Mouse (Mus musculus) intestine, embryonic 14.5 days (tissue): Measurements from ENCODE around the gene Lrmda. TPM values are rescaled to one million over a fixed set of nuclear protein-coding genes. Genes with fewer than 3 reads are reported as not detected.

Source experiments
- ATAC-seq: fragments of 200-750 bp; cut with Nextera tagmentation; replicated peaks from 2 replicates; pipeline ENCODE4 v1.8.0; 2017; ENCODE audit warnings: low read depth, moderate number of reproducible peaks, moderate TSS enrichment, moderate library complexity; ENCODE audit not compliant: low FRiP score, low TSS enrichment
- DNase-seq: peaks from one replicate; pipeline ENCODE4 v3.0.0-alpha.2; 2018; ENCODE audit warnings: low spot score
- H3K27ac ChIP-seq: fragments of 300-500 bp; sonication (generic); 2 replicates; pipeline ENCODE4 v1.5.1; 2014; ENCODE audit warnings: low read depth, mild to moderate bottlenecking, control low read depth
- H3K27me3 ChIP-seq: fragments of 300-500 bp; sonication (generic); replicated peaks from 2 replicates; pipeline ENCODE4 v1.6.1; 2014; ENCODE audit warnings: low read length, control low read depth; ENCODE audit not compliant: control insufficient read depth, insufficient read depth
- H3K36me3 ChIP-seq: fragments of 300-500 bp; sonication (generic); 2 replicates; pipeline ENCODE4 v1.6.1; 2014; ENCODE audit warnings: low read length, control low read depth; ENCODE audit not compliant: control insufficient read depth, insufficient read depth
- H3K4me1 ChIP-seq: fragments of 300-500 bp; sonication (generic); replicated peaks from 2 replicates; pipeline ENCODE4 v1.6.1; 2014; ENCODE audit warnings: low read length, control low read depth, mixed read lengths; ENCODE audit not compliant: control insufficient read depth, insufficient read depth
- H3K4me2 ChIP-seq: fragments of 300-500 bp; sonication (generic); 2 replicates; pipeline ENCODE4 v1.6.1; 2014; ENCODE audit warnings: low read length
- H3K4me3 ChIP-seq: fragments of 300-500 bp; sonication (generic); 2 replicates; pipeline ENCODE4 v1.5.1; 2014; ENCODE audit warnings: low read depth, low read length, control low read depth, mixed read lengths
- H3K9ac ChIP-seq: fragments of 300-500 bp; sonication (generic); 2 replicates; pipeline ENCODE4 v1.6.1; 2014; ENCODE audit warnings: mild to moderate bottlenecking, low read length
- H3K9me3 ChIP-seq: fragments of 300-500 bp; sonication (generic); 2 replicates; pipeline ENCODE4 v1.6.1; 2016; ENCODE audit warnings: low read length, control low read depth; ENCODE audit not compliant: control insufficient read depth
- WGBS: fragments of 180-500 bp; shearing (Covaris S2); extraction: QIAGEN DNeasy Blood & Tissue Kit; methylation state at CpG from one replicate; pipeline ENCODE4 v1.1.7; 2014; 5-methylcytosine and 5-hydroxymethylcytosine counted together
- polyA plus RNA-seq: library from polyadenylated mRNA; unstranded; fragments of >200 nt; fragmentation: Nextera tagmentation; extraction: Ambion mirVana; gene quantifications from 2 replicates; pipeline ENCODE4 v1.2.1, GENCODE M21; 2014

Lrmda gene
- polyA plus RNA-seq, 1 experiment from 2014 or later = 0.70 TPM

GRCm38 (mm10) chr14:22922571-22922970, 903.1 kb downstream of the Lrmda start:
- no peak overlapping the region for H3K9ac ChIP-seq
- no peaks in the 10 kb centered on the region for H3K9me3 ChIP-seq
- H3K4me3 ChIP-seq = no peak overlapping the region
- DNase-seq = no peak
- ATAC-seq = no peak
- H3K4me1 ChIP-seq = peaks cover 10% of the 10 kb centered on the region
- H3K4me2 ChIP-seq = no peak overlapping the region
- H3K36me3 ChIP-seq = no peaks in the 10 kb centered on the region
- no peak overlapping the region for H3K27ac ChIP-seq
- 82% methylated on average over 4 of the region's 4 CpGs for WGBS
- H3K27me3 ChIP-seq = no peaks in the 10 kb centered on the region

- Histone ChIP-seq H3K9me3 (no peaks in the 10 kb centered on the region), H3K27me3 (no peaks in the 10 kb centered on the region), H3K4me3 (no peak overlapping the region), H3K9ac (no peak overlapping the region), H3K4me2 (no peak overlapping the region), H3K27ac (no peak overlapping the region), H3K4me1 (peaks cover 10% of the 10 kb centered on the region), H3K36me3 (no peaks in the 10 kb centered on the region)
- no peak for DNase-seq
- ATAC-seq = no peak
- WGBS = 60% methylated on average over 1 of the region's 2 CpGs
Measured at GRCm38 (mm10) chr14:22923251-22923650, 903.7 kb downstream of the Lrmda start.

- Histone ChIP-seq H3K4me3 (no peak overlapping the region), H3K27me3 (no peaks in the 10 kb centered on the region), H3K36me3 (no peaks in the 10 kb centered on the region), H3K27ac (no peak overlapping the region), H3K9ac (no peak overlapping the region), H3K4me1 (peaks cover 5% of the 10 kb centered on the region; the same call in 1 of the 2 replicates), H3K9me3 (no peaks in the 10 kb centered on the region), H3K4me2 (no peak overlapping the region)
- WGBS = 88% methylated on average over 2 of the region's 2 CpGs
- ATAC-seq (no peak), DNase-seq (no peak)
Measured at GRCm38 (mm10) chr14:22928263-22928662, 908.8 kb downstream of the Lrmda start.

- Histone ChIP-seq H3K4me1 (peaks cover 5% of the 10 kb centered on the region; the same call in 1 of the 2 replicates), H3K27me3 (no peaks in the 10 kb centered on the region), H3K4me3 (no peak overlapping the region), H3K4me2 (no peak overlapping the region), H3K9ac (no peak overlapping the region), H3K36me3 (no peaks in the 10 kb centered on the region), H3K27ac (no peak overlapping the region), H3K9me3 (no peaks in the 10 kb centered on the region)
- DNase-seq = no peak
- ATAC-seq = no peak
- WGBS = 94% methylated on average over 1 of the region's 1 CpGs
Measured at GRCm38 (mm10) chr14:22928683-22929082, 909.2 kb downstream of the Lrmda start.

- H3K27me3 ChIP-seq = no peaks in the 10 kb centered on the region
- H3K9ac ChIP-seq = no peak overlapping the region
- no peak overlapping the region for H3K27ac ChIP-seq
- no peaks in the 10 kb centered on the region for H3K9me3 ChIP-seq
- peaks cover 5% of the 10 kb centered on the region; the same call in 1 of the 2 replicates for H3K4me1 ChIP-seq
- H3K36me3 ChIP-seq = no peaks in the 10 kb centered on the region
- WGBS = 83% methylated on average over 2 of the region's 2 CpGs
- DNase-seq = no peak
- no peak overlapping the region for H3K4me2 ChIP-seq
- no peak overlapping the region for H3K4me3 ChIP-seq
- ATAC-seq = no peak
Measured at GRCm38 (mm10) chr14:22929585-22929984, 910.1 kb downstream of the Lrmda start.

- Histone ChIP-seq H3K4me3 (no peak overlapping the region), H3K36me3 (no peaks in the 10 kb centered on the region), H3K9ac (no peak overlapping the region), H3K9me3 (no peaks in the 10 kb centered on the region), H3K27me3 (no peaks in the 10 kb centered on the region), H3K4me2 (no peak overlapping the region), H3K4me1 (peaks cover 5% of the 10 kb centered on the region; the same call in 1 of the 2 replicates), H3K27ac (peak overlapping the region; percentile 1; the same call in 1 of the 2 replicates)
- DNase-seq (no peak), ATAC-seq (no peak)
- WGBS = 73% methylated on average over 9 of the region's 9 CpGs
Measured at GRCm38 (mm10) chr14:22930488-22931046, 911.1 kb downstream of the Lrmda start.

GRCm38 (mm10) chr14:22931114-22931822, 911.8 kb downstream of the Lrmda start:
- Histone ChIP-seq H3K27ac (peak overlapping the region; percentile 30), H3K9me3 (no peaks in the 10 kb centered on the region), H3K4me3 (no peak overlapping the region), H3K4me1 (peaks cover 5% of the 10 kb centered on the region; the same call in 1 of the 2 replicates), H3K27me3 (no peaks in the 10 kb centered on the region), H3K36me3 (no peaks in the 10 kb centered on the region), H3K4me2 (no peak overlapping the region), H3K9ac (no peak overlapping the region)
- ATAC-seq (0 out of 2 replicates have a peak, but pooled peaks have one; percentile 36), DNase-seq (no peak)
- 37% methylated on average over 4 of the region's 4 CpGs for WGBS

GRCm38 (mm10) chr14:22936701-22937100, 917.2 kb downstream of the Lrmda start:
- H3K4me2 ChIP-seq = no peak overlapping the region
- DNase-seq = no peak
- H3K36me3 ChIP-seq = no peaks in the 10 kb centered on the region
- H3K4me1 ChIP-seq = peaks cover 16% of the 10 kb centered on the region
- no peak overlapping the region for H3K4me3 ChIP-seq
- no peak for ATAC-seq
- no peak overlapping the region for H3K27ac ChIP-seq
- no peaks in the 10 kb centered on the region for H3K9me3 ChIP-seq
- no peak overlapping the region for H3K9ac ChIP-seq
- H3K27me3 ChIP-seq = no peaks in the 10 kb centered on the region
- WGBS = 77% methylated on average over 3 of the region's 3 CpGs

GRCm38 (mm10) chr14:22940576-22940975, 921.1 kb downstream of the Lrmda start:
- WGBS = 20% methylated on average over 2 of the region's 2 CpGs
- H3K9me3 ChIP-seq = no peaks in the 10 kb centered on the region
- no peak for DNase-seq
- H3K4me2 ChIP-seq = no peak overlapping the region
- H3K4me3 ChIP-seq = no peak overlapping the region
- no peak overlapping the region for H3K9ac ChIP-seq
- H3K27me3 ChIP-seq = no peaks in the 10 kb centered on the region
- 0 out of 2 replicates have a peak overlapping the region, but pooled peaks have one; percentile 24 for H3K27ac ChIP-seq
- no peak for ATAC-seq
- peaks cover 25% of the 10 kb centered on the region for H3K4me1 ChIP-seq
- H3K36me3 ChIP-seq = no peaks in the 10 kb centered on the region
